Mouse (Mus musculus) R1 (cell line): Measurements from ENCODE around the gene Sptssb.

Experiments used
- DNase-seq: peaks from one replicate; pipeline ENCODE4 v3.0.0-alpha.2; 2018; ENCODE audit warnings: low read depth, low spot score

Sptssb gene

GRCm38 (mm10) chr3:69829532-69829931, 30.2 kb downstream of the Sptssb start:
- no peak for DNase-seq

- DNase-seq, result no peak
Measured at GRCm38 (mm10) chr3:69824536-69824935, 35.2 kb downstream of the Sptssb start.

GRCm38 (mm10) chr3:69820614-69821013, 39.1 kb downstream of the Sptssb start:
- DNase-seq, result no peak

GRCm38 (mm10) chr3:69819851-69820200, 39.9 kb downstream of the Sptssb start:
- DNase-seq, result no peak

- DNase-seq, result no peak
Measured at GRCm38 (mm10) chr3:69819146-69819850, 40.4 kb downstream of the Sptssb start.

GRCm38 (mm10) chr3:69818466-69818865, 41.3 kb downstream of the Sptssb start:
- no peak for DNase-seq

GRCm38 (mm10) chr3:69816547-69816946, 43.2 kb downstream of the Sptssb start:
- DNase-seq, result no peak

GRCm38 (mm10) chr3:69813005-69813695, 46.6 kb downstream of the Sptssb start:
- DNase-seq, result no peak

GRCm38 (mm10) chr3:69812442-69812841, 47.3 kb downstream of the Sptssb start:
- no peak for DNase-seq

- DNase-seq, result no peak
Measured at GRCm38 (mm10) chr3:69808479-69808878, 51.3 kb downstream of the Sptssb start.

- DNase-seq, result no peak
Measured at GRCm38 (mm10) chr3:69803137-69803536, 56.6 kb downstream of the Sptssb start.

GRCm38 (mm10) chr3:69800829-69801384, 58.8 kb downstream of the Sptssb start:
- no peak for DNase-seq

- no peak for DNase-seq
Measured at GRCm38 (mm10) chr3:69799096-69799495, 60.6 kb downstream of the Sptssb start.

- no peak for DNase-seq
Measured at GRCm38 (mm10) chr3:69797969-69798368, 61.8 kb downstream of the Sptssb start.

GRCm38 (mm10) chr3:69797533-69797932, 62.2 kb downstream of the Sptssb start:
- DNase-seq, result no peak

GRCm38 (mm10) chr3:69792823-69793417, 66.8 kb downstream of the Sptssb start:
- no peak for DNase-seq

- DNase-seq, result no peak
Measured at GRCm38 (mm10) chr3:69779246-69779796, 80.4 kb downstream of the Sptssb start.

GRCm38 (mm10) chr3:69773356-69773755, 86.4 kb downstream of the Sptssb start:
- no peak for DNase-seq
